29 mouse cellular contexts compared by ENCODE assay signal in genomic region chr14:55872551-55872950, GRCm38 (mm10). TPM values are rescaled to one million over a fixed set of nuclear protein-coding genes. Genes with fewer than 3 reads are reported as not detected.
DNase-seq lines count a peak whose midpoint lies in the region; ATAC-seq and TF ChIP-seq lines count a peak whose summit lies in the region.
"Had no signal": no experiment of that assay in that cellular context is flagged by ENCODE, and none has a peak within 500 bp of the region (broad histone marks: within the 10 kb centered on the region; RNA-seq: fewer than 3 reads in every experiment).

No protein-coding gene starts in this region.

- 82% methylated on average over 17 of the region's 17 CpGs for WGBS in heart, embryonic 14.5 days
- 88% methylated on average over 17 of the region's 17 CpGs for WGBS in midbrain, embryonic 13.5 days
- 90% methylated on average over 17 of the region's 17 CpGs for WGBS in midbrain, postnatal 0 days
- 89% methylated on average over 17 of the region's 17 CpGs for WGBS in intestine, embryonic 16.5 days

- H3K4me1 ChIP-seq in heart, embryonic 14.5 days (ENCODE audit: control insufficient read depth in 2 of 2, insufficient read depth in 2 of 2, low read length in 2 of 2), result peaks cover 9 to 17% of the 10 kb centered on the region in 2 experiments
- H3K4me1 ChIP-seq in midbrain, embryonic 13.5 days (replicated peaks), result peaks cover 15% of the 10 kb centered on the region
- H3K4me1 ChIP-seq in midbrain, postnatal 0 days (ENCODE audit: insufficient read depth, low read length), result no peaks in the 10 kb centered on the region
- H3K4me1 ChIP-seq in intestine, embryonic 16.5 days (ENCODE audit: control insufficient read depth, insufficient read depth, low read length), result peaks cover 7% of the 10 kb centered on the region; the same call in 1 of the 2 replicates

- H3K4me2 ChIP-seq in heart, embryonic 14.5 days (ENCODE audit: low read length), result no peak overlapping the region
- H3K4me2 ChIP-seq in midbrain, embryonic 13.5 days (replicated peaks), result no peak overlapping the region
- H3K4me2 ChIP-seq in midbrain, postnatal 0 days (ENCODE audit: low read depth, low read length, poor library complexity, severe bottlenecking), result no peak overlapping the region
- no peak overlapping the region for H3K4me2 ChIP-seq in intestine, embryonic 16.5 days (ENCODE audit: low read depth, low read length)
- H3K4me2 ChIP-seq: embryonic facial prominence, embryonic 15.5 days; heart, embryonic 13.5 days; limb, embryonic 15.5 days; liver, embryonic 13.5 days had no signal

- intact Hi-C loops in left cerebral cortex, postnatal 10 days (cut with DNase I), result loop anchor here (5.0 kb wide), 1 partner anchor 45 kb away; no protein-coding TSS in a partner anchor

- no peak overlapping the region for H3K4me3 ChIP-seq in heart, embryonic 14.5 days (ENCODE audit: control insufficient read depth in 1 of 2, insufficient read depth in 1 of 2, low read depth in 1 of 2, low read length in 2 of 2)
- H3K4me3 ChIP-seq in midbrain, embryonic 13.5 days (replicated peaks), result no peak overlapping the region
- H3K4me3 ChIP-seq in midbrain, postnatal 0 days (ENCODE audit: low read depth, low read length), result no peak overlapping the region
- no peak overlapping the region for H3K4me3 ChIP-seq in intestine, embryonic 16.5 days (ENCODE audit: low read length)
- H3K4me3 ChIP-seq: embryonic facial prominence, embryonic 15.5 days; heart, embryonic 13.5 days; hindbrain, embryonic 12.5 days; limb, embryonic 10.5 days; limb, embryonic 15.5 days; liver, embryonic 13.5 days had no signal

- TF ChIP-seq CTCF in midbrain, postnatal 0 days (IDR thresholded peaks at IDR 0.05), result no peak

- 0 out of 2 replicates have a peak, but pooled peaks have one; percentile 23 for ATAC-seq in heart, embryonic 14.5 days (ENCODE audit: insufficient number of reproducible peaks, insufficient read depth, low FRiP score, low read depth)
- ATAC-seq in midbrain, embryonic 13.5 days, result peak; percentile 31; the same call in 1 of the 2 replicates
- ATAC-seq in midbrain, postnatal 0 days (ENCODE audit: low FRiP score), result no peak
- ATAC-seq in intestine, embryonic 16.5 days, result 0 out of 2 replicates have a peak, but pooled peaks have one; percentile 29
- ATAC-seq: forebrain, embryonic 14.5 days; Patski had no signal

- no peaks in the 10 kb centered on the region for H3K9me3 ChIP-seq in heart, embryonic 14.5 days (ENCODE audit: control insufficient read depth, low read length)
- H3K9me3 ChIP-seq in midbrain, embryonic 13.5 days, result no peaks in the 10 kb centered on the region
- no peaks in the 10 kb centered on the region for H3K9me3 ChIP-seq in midbrain, postnatal 0 days (ENCODE audit: low read length)
- H3K9me3 ChIP-seq in intestine, embryonic 16.5 days (ENCODE audit: control insufficient read depth, low read length), result no peaks in the 10 kb centered on the region
- H3K9me3 ChIP-seq: embryonic facial prominence, embryonic 15.5 days; heart, embryonic 13.5 days; hindbrain, embryonic 12.5 days; limb, embryonic 10.5 days; limb, embryonic 15.5 days; liver, embryonic 13.5 days had no signal

- H3K9ac ChIP-seq in heart, embryonic 14.5 days (ENCODE audit: low read length), result no peak overlapping the region
- 0 out of 2 replicates have a peak overlapping the region, but pooled peaks have one; percentile 19 for H3K9ac ChIP-seq in midbrain, embryonic 13.5 days (replicated peaks)
- H3K9ac ChIP-seq in midbrain, postnatal 0 days (replicated peaks; ENCODE audit: low read length, poor library complexity, severe bottlenecking), result no peak overlapping the region
- H3K9ac ChIP-seq in intestine, embryonic 16.5 days (ENCODE audit: low read depth, low read length), result no peak overlapping the region
- H3K9ac ChIP-seq: embryonic facial prominence, embryonic 15.5 days; hindbrain, embryonic 12.5 days; limb, embryonic 15.5 days; liver, embryonic 13.5 days had no signal

- peak; percentile 26 for DNase-seq in cerebellum, adult 8-10 months
- DNase-seq in cerebellum, adult 18-20 months, result no peak
- no peak for DNase-seq in heart, adult 8-10 months (ENCODE audit: low spot score)
- no peak for DNase-seq in midbrain, postnatal 0 days (ENCODE audit: low spot score)
- no peak for DNase-seq in left cerebral cortex, postnatal 10 days (ENCODE audit: extremely low spot score in 1 of 2, low spot score in 2 of 2)
- DNase-seq: adrenal gland, postnatal 10 days; gastrocnemius, postnatal 14 days; heart, postnatal 14 days; kidney, adult 8-10 months; kidney, postnatal 10 days; layer of hippocampus, postnatal 36 days; liver, embryonic 13.5 days; lung, adult 18-20 months; lung, postnatal 10 days had no signal

- no peaks in the 10 kb centered on the region for H3K27me3 ChIP-seq in heart, embryonic 14.5 days (ENCODE audit: control insufficient read depth, insufficient read depth, low read length)
- H3K27me3 ChIP-seq in midbrain, embryonic 13.5 days, result no peaks in the 10 kb centered on the region
- H3K27me3 ChIP-seq in midbrain, postnatal 0 days (ENCODE audit: insufficient read depth, low read length), result no peaks in the 10 kb centered on the region
- H3K27me3 ChIP-seq in intestine, embryonic 16.5 days (replicated peaks; ENCODE audit: control insufficient read depth, insufficient read depth, low read length), result no peaks in the 10 kb centered on the region
- H3K27me3 ChIP-seq: embryonic facial prominence, embryonic 15.5 days; heart, embryonic 13.5 days; hindbrain, embryonic 12.5 days; limb, embryonic 15.5 days had no signal

- H3K36me3 ChIP-seq in heart, embryonic 14.5 days (ENCODE audit: control insufficient read depth, insufficient read depth, low read length), result peaks cover 59% of the 10 kb centered on the region
- H3K36me3 ChIP-seq in midbrain, embryonic 13.5 days, result peaks cover 58% of the 10 kb centered on the region
- H3K36me3 ChIP-seq in midbrain, postnatal 0 days (ENCODE audit: insufficient read depth, low read length), result peaks cover 49% of the 10 kb centered on the region
- peaks cover 32% of the 10 kb centered on the region for H3K36me3 ChIP-seq in intestine, embryonic 16.5 days (ENCODE audit: control insufficient read depth, insufficient read depth, low read length)

- no peak overlapping the region for H3K27ac ChIP-seq in heart, embryonic 14.5 days (replicated peaks in 1 of 2; ENCODE audit: control insufficient read depth in 1 of 2, insufficient read depth in 1 of 2, low read depth in 2 of 2, low read length in 2 of 2)
- no peak overlapping the region for H3K27ac ChIP-seq in midbrain, embryonic 13.5 days
- H3K27ac ChIP-seq in midbrain, postnatal 0 days (ENCODE audit: low read depth, low read length), result no peak overlapping the region
- H3K27ac ChIP-seq in intestine, embryonic 16.5 days (ENCODE audit: low read length), result no peak overlapping the region
- H3K27ac ChIP-seq: embryonic facial prominence, embryonic 15.5 days; heart, embryonic 13.5 days; hindbrain, embryonic 12.5 days; limb, embryonic 15.5 days; liver, embryonic 13.5 days; macrophage had no signal

RNA-seq across cellular contexts. Expression of gene Cbln3, which starts 11.6 kb away (rescaled TPM):
- polyA plus RNA-seq in heart, embryonic 14.5 days (2014; fragmentation: Nextera tagmentation; extraction: Ambion mirVana), result 0.24 and 0.61 TPM in 2 replicates
- under 1 TPM in 1 of 4 experiments, not detected in 3; 0.06 TPM for total RNA-seq in heart, adult 8-10 months (2022)
- 0.23 and 0.26 TPM in 2 replicates for polyA plus RNA-seq in midbrain, embryonic 13.5 days (2015; fragmentation: Nextera tagmentation; extraction: Ambion mirVana)
- total RNA-seq in midbrain, postnatal 0 days (2014; rRNA removed), result 0.66 and 1.8 TPM in 2 replicates
- polyA plus RNA-seq in midbrain, postnatal 0 days (2015; fragmentation: Nextera tagmentation; extraction: Ambion mirVana), result 0.43 and 0.54 TPM in 2 replicates
- 0.17 and 0.27 TPM in 2 replicates for polyA plus RNA-seq in intestine, embryonic 16.5 days (2015; fragmentation: Nextera tagmentation; extraction: Ambion mirVana)
- under 1 TPM; 0.28 to 0.65 TPM for total RNA-seq in left cerebral cortex, postnatal 10 days (2021)
- total RNA-seq: common myeloid progenitor, adult 5-6 weeks; megakaryocyte-erythroid progenitor cell, adult 5-6 weeks; MEL had no signal
- polyA plus RNA-seq: macrophage had no signal

RNA-seq across cellular contexts. Expression of gene Khnyn, which starts 12.2 kb away (rescaled TPM):
- 5.7 and 6.1 TPM in 2 replicates for polyA plus RNA-seq in heart, embryonic 14.5 days (2014; fragmentation: Nextera tagmentation; extraction: Ambion mirVana)
- 10 to 100 TPM in 2 of 4 experiments, 1 to 10 TPM in 2; 8.1 to 11.7 (median 10.3) TPM for total RNA-seq in heart, adult 8-10 months (2022)
- 10.1 and 11.1 TPM in 2 replicates for polyA plus RNA-seq in midbrain, embryonic 13.5 days (2015; fragmentation: Nextera tagmentation; extraction: Ambion mirVana)
- 14.2 and 19.9 TPM in 2 replicates for total RNA-seq in midbrain, postnatal 0 days (2014; rRNA removed)
- polyA plus RNA-seq in midbrain, postnatal 0 days (2015; fragmentation: Nextera tagmentation; extraction: Ambion mirVana), result 6.3 and 6.5 TPM in 2 replicates
- 12.5 and 13.6 TPM in 2 replicates for polyA plus RNA-seq in intestine, embryonic 16.5 days (2015; fragmentation: Nextera tagmentation; extraction: Ambion mirVana)
- total RNA-seq in left cerebral cortex, postnatal 10 days (2021), result 10 to 100 TPM in 1 of 2 experiments, 1 to 10 TPM in 1; 9.8 to 11.3 TPM

RNA-seq across cellular contexts. Expression of gene Nynrin, which starts 18.7 kb away (rescaled TPM):
- 11.0 and 12.4 TPM in 2 replicates for polyA plus RNA-seq in heart, embryonic 14.5 days (2014; fragmentation: Nextera tagmentation; extraction: Ambion mirVana)
- total RNA-seq in heart, adult 8-10 months (2022), result 10 to 100 TPM in 1 of 4 experiments, 1 to 10 TPM in 3; 4.4 to 11.5 (median 6.2) TPM
- 13.4 and 13.5 TPM in 2 replicates for polyA plus RNA-seq in midbrain, embryonic 13.5 days (2015; fragmentation: Nextera tagmentation; extraction: Ambion mirVana)
- total RNA-seq in midbrain, postnatal 0 days (2014; rRNA removed), result 36.4 and 42.0 TPM in 2 replicates
- 6.8 and 7.2 TPM in 2 replicates for polyA plus RNA-seq in midbrain, postnatal 0 days (2015; fragmentation: Nextera tagmentation; extraction: Ambion mirVana)
- 12.6 and 13.6 TPM in 2 replicates for polyA plus RNA-seq in intestine, embryonic 16.5 days (2015; fragmentation: Nextera tagmentation; extraction: Ambion mirVana)
- 10 to 100 TPM; 12.3 to 13.1 TPM for total RNA-seq in left cerebral cortex, postnatal 10 days (2021)
- total RNA-seq: MEL had no signal
- polyA plus RNA-seq: Patski had no signal

RNA-seq across cellular contexts. Expression of gene Sdr39u1, which starts 27.5 kb away (rescaled TPM):
- polyA plus RNA-seq in heart, embryonic 14.5 days (2014; fragmentation: Nextera tagmentation; extraction: Ambion mirVana), result 51.6 and 52.1 TPM in 2 replicates
- 100 to 1,000 TPM; 120 to 148 (median 130) TPM for total RNA-seq in heart, adult 8-10 months (2022)
- polyA plus RNA-seq in midbrain, embryonic 13.5 days (2015; fragmentation: Nextera tagmentation; extraction: Ambion mirVana), result 89.4 and 92.5 TPM in 2 replicates
- 143 and 146 TPM in 2 replicates for total RNA-seq in midbrain, postnatal 0 days (2014; rRNA removed)
- polyA plus RNA-seq in midbrain, postnatal 0 days (2015; fragmentation: Nextera tagmentation; extraction: Ambion mirVana), result 131 and 162 TPM in 2 replicates
- 85.2 and 89.2 TPM in 2 replicates for polyA plus RNA-seq in intestine, embryonic 16.5 days (2015; fragmentation: Nextera tagmentation; extraction: Ambion mirVana)
- total RNA-seq in left cerebral cortex, postnatal 10 days (2021), result 10 to 100 TPM; 90.4 to 96.1 TPM

RNA-seq across cellular contexts. Expression of gene Nfatc4, which starts 49.6 kb away (rescaled TPM):
- polyA plus RNA-seq in heart, embryonic 14.5 days (2014; fragmentation: Nextera tagmentation; extraction: Ambion mirVana), result 7.6 and 11.0 TPM in 2 replicates
- total RNA-seq in heart, adult 8-10 months (2022), result 1 to 10 TPM; 3.3 to 4.2 (median 3.7) TPM
- polyA plus RNA-seq in midbrain, embryonic 13.5 days (2015; fragmentation: Nextera tagmentation; extraction: Ambion mirVana), result 7.9 and 8.8 TPM in 2 replicates
- 9.6 and 12.9 TPM in 2 replicates for total RNA-seq in midbrain, postnatal 0 days (2014; rRNA removed)
- polyA plus RNA-seq in midbrain, postnatal 0 days (2015; fragmentation: Nextera tagmentation; extraction: Ambion mirVana), result 4.2 and 5.2 TPM in 2 replicates
- polyA plus RNA-seq in intestine, embryonic 16.5 days (2015; fragmentation: Nextera tagmentation; extraction: Ambion mirVana), result 21.1 and 21.2 TPM in 2 replicates
- total RNA-seq in left cerebral cortex, postnatal 10 days (2021), result 1 to 10 TPM; 3.9 to 4.1 TPM
- total RNA-seq: common myeloid progenitor, adult 5-6 weeks; megakaryocyte-erythroid progenitor cell, adult 5-6 weeks; monocyte, adult 5-6 weeks had no signal
- polyA plus RNA-seq: macrophage had no signal
